Mouse (Mus musculus): ENCODE results near the gene Nudt13. TPM values are rescaled to one million over a fixed set of nuclear protein-coding genes. Genes with fewer than 3 reads are reported as not detected.

The Nudt13 gene
- polyA plus RNA-seq, 1 experiment from 2014 or later, result 9.8 TPM

DNA sequence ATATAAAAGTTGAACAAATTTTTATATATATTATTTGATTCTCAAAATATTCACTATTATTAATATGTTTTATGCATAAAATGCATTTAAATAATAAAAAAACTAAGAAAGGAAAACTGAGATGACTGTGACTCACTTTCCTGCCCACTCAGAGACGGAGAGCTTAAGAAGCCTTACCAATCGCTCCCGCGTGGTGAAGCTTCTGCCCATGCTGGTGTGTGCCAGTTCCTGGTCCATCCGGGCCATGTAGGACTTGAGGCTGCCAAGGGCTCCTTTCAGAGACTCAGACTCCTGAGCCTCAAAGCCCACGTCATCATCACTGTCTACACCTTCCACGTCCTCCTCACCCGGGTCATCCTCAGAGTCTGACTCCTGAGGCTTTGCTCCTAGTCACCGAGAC is 29.7 kb downstream of the Nudt13 start:
- no peak overlapping the region for H3K27ac ChIP-seq (ENCODE audit: low read depth, low read length)
- H3K27me3 ChIP-seq (ENCODE audit: control insufficient read depth, insufficient read depth, low read length), result no peaks in the 10 kb centered on the region
- WGBS (ENCODE audit: insufficient replicate concordance), result 91% methylated on average over 9 of the region's 9 CpGs
- no peak overlapping the region for H3K4me3 ChIP-seq (ENCODE audit: low read depth, low read length)
- no peaks in the 10 kb centered on the region for H3K4me1 ChIP-seq (ENCODE audit: control insufficient read depth, insufficient read depth, low read length)
- no peak overlapping the region for H3K4me2 ChIP-seq
- no peak for ATAC-seq (replicated peaks; ENCODE audit: insufficient number of reproducible peaks, low FRiP score, low TSS enrichment)
- no peaks in the 10 kb centered on the region for H3K9me3 ChIP-seq (replicated peaks; ENCODE audit: control insufficient read depth, low read length)
- H3K36me3 ChIP-seq (ENCODE audit: control insufficient read depth, insufficient read depth, low read length), result peaks cover 16% of the 10 kb centered on the region
- H3K9ac ChIP-seq (ENCODE audit: low read depth, low read length), result no peak overlapping the region

GRCm38 (mm10) chr14:20328474-20328873 is 34.0 kb downstream of the Nudt13 start:
- Histone ChIP-seq H3K4me3 (ENCODE audit: low read depth, low read length) (no peak overlapping the region), H3K27me3 (ENCODE audit: control insufficient read depth, insufficient read depth, low read length) (no peaks in the 10 kb centered on the region), H3K4me1 (ENCODE audit: control insufficient read depth, insufficient read depth, low read length) (no peaks in the 10 kb centered on the region), H3K27ac (ENCODE audit: low read depth, low read length) (no peak overlapping the region), H3K9me3 (replicated peaks; ENCODE audit: control insufficient read depth, low read length) (no peaks in the 10 kb centered on the region), H3K9ac (ENCODE audit: low read depth, low read length) (no peak overlapping the region), H3K36me3 (ENCODE audit: control insufficient read depth, insufficient read depth, low read length) (peaks cover 14% of the 10 kb centered on the region), H3K4me2 (no peak overlapping the region)
- WGBS (ENCODE audit: insufficient replicate concordance), result 68% methylated on average over 9 of the region's 9 CpGs
- no peak for ATAC-seq (replicated peaks; ENCODE audit: insufficient number of reproducible peaks, low FRiP score, low TSS enrichment)

DNA sequence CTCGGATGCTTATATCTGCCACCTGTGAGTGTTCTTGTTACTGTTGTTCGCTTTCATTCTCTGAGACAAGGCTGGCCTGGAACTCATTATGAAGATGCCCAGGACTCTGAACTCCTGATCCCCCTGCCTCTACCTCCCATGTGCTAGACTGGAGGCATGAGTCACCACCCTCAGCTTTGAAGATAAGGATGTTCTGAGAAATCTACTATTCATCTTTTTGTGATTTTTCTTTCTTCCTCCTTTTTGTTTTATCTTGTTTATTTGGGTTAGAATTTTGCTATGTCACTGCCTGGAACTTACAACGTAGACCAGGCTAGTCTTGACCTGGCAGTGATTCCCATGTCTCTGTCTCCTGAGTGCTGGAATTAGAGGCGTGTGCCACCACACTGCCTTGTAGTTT is 36.8 kb downstream of the Nudt13 start:
- no peaks in the 10 kb centered on the region for H3K9me3 ChIP-seq (replicated peaks; ENCODE audit: control insufficient read depth, low read length)
- no peak overlapping the region for H3K27ac ChIP-seq (ENCODE audit: low read depth, low read length)
- no peaks in the 10 kb centered on the region for H3K4me1 ChIP-seq (ENCODE audit: control insufficient read depth, insufficient read depth, low read length)
- ATAC-seq (replicated peaks; ENCODE audit: insufficient number of reproducible peaks, low FRiP score, low TSS enrichment), result no peak
- H3K4me3 ChIP-seq (ENCODE audit: low read depth, low read length), result no peak overlapping the region
- H3K4me2 ChIP-seq, result no peak overlapping the region
- no peaks in the 10 kb centered on the region for H3K27me3 ChIP-seq (ENCODE audit: control insufficient read depth, insufficient read depth, low read length)
- WGBS (ENCODE audit: insufficient replicate concordance), result 82% methylated on average over 4 of the region's 4 CpGs
- no peak overlapping the region for H3K9ac ChIP-seq (ENCODE audit: low read depth, low read length)
- peaks cover 23% of the 10 kb centered on the region for H3K36me3 ChIP-seq (ENCODE audit: control insufficient read depth, insufficient read depth, low read length)

- WGBS (ENCODE audit: insufficient replicate concordance), result 91% methylated on average over 5 of the region's 5 CpGs
- ATAC-seq (replicated peaks; ENCODE audit: insufficient number of reproducible peaks, low FRiP score, low TSS enrichment), result no peak
- Histone ChIP-seq H3K27me3 (ENCODE audit: control insufficient read depth, insufficient read depth, low read length) (no peaks in the 10 kb centered on the region), H3K4me1 (ENCODE audit: control insufficient read depth, insufficient read depth, low read length) (no peaks in the 10 kb centered on the region), H3K4me3 (ENCODE audit: low read depth, low read length) (no peak overlapping the region), H3K9me3 (replicated peaks; ENCODE audit: control insufficient read depth, low read length) (no peaks in the 10 kb centered on the region), H3K9ac (ENCODE audit: low read depth, low read length) (no peak overlapping the region), H3K36me3 (ENCODE audit: control insufficient read depth, insufficient read depth, low read length) (peaks cover 12% of the 10 kb centered on the region), H3K27ac (ENCODE audit: low read depth, low read length) (no peak overlapping the region), H3K4me2 (no peak overlapping the region)
These were observed 44.9 kb downstream of the Nudt13 start for GRCm38 (mm10) chr14:20339415-20339814.

DNA sequence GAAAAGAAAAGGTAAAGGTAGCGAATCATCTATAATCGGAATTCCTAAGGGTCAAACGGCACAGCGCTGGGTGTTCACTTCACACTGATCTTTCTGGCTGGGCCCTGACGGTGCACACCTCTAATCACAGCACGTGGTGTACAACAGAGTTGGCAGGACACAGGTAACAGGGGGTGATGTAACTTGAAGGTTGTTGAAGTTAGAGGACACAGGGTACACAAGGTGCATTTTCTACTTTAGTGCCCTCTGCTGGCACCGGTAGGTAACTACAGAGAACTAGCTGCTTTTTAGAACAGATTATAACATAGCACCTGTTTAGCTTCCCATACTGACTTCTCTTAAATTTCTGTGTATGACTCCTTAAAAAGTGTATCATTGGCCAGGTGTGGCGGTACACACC is 45.7 kb downstream of the Nudt13 start:
- H3K27me3 ChIP-seq (ENCODE audit: control insufficient read depth, insufficient read depth, low read length), result no peaks in the 10 kb centered on the region
- H3K4me2 ChIP-seq, result no peak overlapping the region
- no peaks in the 10 kb centered on the region for H3K4me1 ChIP-seq (ENCODE audit: control insufficient read depth, insufficient read depth, low read length)
- no peak overlapping the region for H3K9ac ChIP-seq (ENCODE audit: low read depth, low read length)
- no peak overlapping the region for H3K27ac ChIP-seq (ENCODE audit: low read depth, low read length)
- WGBS (ENCODE audit: insufficient replicate concordance), result 82% methylated on average over 8 of the region's 8 CpGs
- H3K36me3 ChIP-seq (ENCODE audit: control insufficient read depth, insufficient read depth, low read length), result peaks cover 12% of the 10 kb centered on the region
- no peaks in the 10 kb centered on the region for H3K9me3 ChIP-seq (replicated peaks; ENCODE audit: control insufficient read depth, low read length)
- H3K4me3 ChIP-seq (ENCODE audit: low read depth, low read length), result no peak overlapping the region
- no peak for ATAC-seq (replicated peaks; ENCODE audit: insufficient number of reproducible peaks, low FRiP score, low TSS enrichment)

- no peak overlapping the region for H3K4me2 ChIP-seq
- 75% methylated on average over 7 of the region's 7 CpGs for WGBS (ENCODE audit: insufficient replicate concordance)
- H3K4me1 ChIP-seq (ENCODE audit: control insufficient read depth, insufficient read depth, low read length), result no peaks in the 10 kb centered on the region
- no peaks in the 10 kb centered on the region for H3K27me3 ChIP-seq (ENCODE audit: control insufficient read depth, insufficient read depth, low read length)
- H3K9ac ChIP-seq (ENCODE audit: low read depth, low read length), result no peak overlapping the region
- H3K9me3 ChIP-seq (replicated peaks; ENCODE audit: control insufficient read depth, low read length), result no peaks in the 10 kb centered on the region
- H3K27ac ChIP-seq (ENCODE audit: low read depth, low read length), result no peak overlapping the region
- peaks cover 8% of the 10 kb centered on the region for H3K36me3 ChIP-seq (ENCODE audit: control insufficient read depth, insufficient read depth, low read length)
- ATAC-seq (replicated peaks; ENCODE audit: insufficient number of reproducible peaks, low FRiP score, low TSS enrichment), result no peak
- no peak overlapping the region for H3K4me3 ChIP-seq (ENCODE audit: low read depth, low read length)
These were observed 46.4 kb downstream of the Nudt13 start for GRCm38 (mm10) chr14:20340866-20341265.

GRCm38 (mm10) chr14:20345885-20346284 is 51.4 kb downstream of the Nudt13 start:
- no peak overlapping the region for H3K27ac ChIP-seq (ENCODE audit: low read depth, low read length)
- H3K9ac ChIP-seq (ENCODE audit: low read depth, low read length), result no peak overlapping the region
- WGBS (ENCODE audit: insufficient replicate concordance), result 92% methylated on average over 9 of the region's 9 CpGs
- H3K4me3 ChIP-seq (ENCODE audit: low read depth, low read length), result no peak overlapping the region
- no peak for ATAC-seq (replicated peaks; ENCODE audit: insufficient number of reproducible peaks, low FRiP score, low TSS enrichment)
- H3K4me2 ChIP-seq, result no peak overlapping the region
- no peaks in the 10 kb centered on the region for H3K9me3 ChIP-seq (replicated peaks; ENCODE audit: control insufficient read depth, low read length)
- H3K36me3 ChIP-seq (ENCODE audit: control insufficient read depth, insufficient read depth, low read length), result peaks cover 5% of the 10 kb centered on the region; the same call in 1 of the 2 replicates
- peaks cover 11% of the 10 kb centered on the region for H3K4me1 ChIP-seq (ENCODE audit: control insufficient read depth, insufficient read depth, low read length)
- H3K27me3 ChIP-seq (ENCODE audit: control insufficient read depth, insufficient read depth, low read length), result no peaks in the 10 kb centered on the region

DNA sequence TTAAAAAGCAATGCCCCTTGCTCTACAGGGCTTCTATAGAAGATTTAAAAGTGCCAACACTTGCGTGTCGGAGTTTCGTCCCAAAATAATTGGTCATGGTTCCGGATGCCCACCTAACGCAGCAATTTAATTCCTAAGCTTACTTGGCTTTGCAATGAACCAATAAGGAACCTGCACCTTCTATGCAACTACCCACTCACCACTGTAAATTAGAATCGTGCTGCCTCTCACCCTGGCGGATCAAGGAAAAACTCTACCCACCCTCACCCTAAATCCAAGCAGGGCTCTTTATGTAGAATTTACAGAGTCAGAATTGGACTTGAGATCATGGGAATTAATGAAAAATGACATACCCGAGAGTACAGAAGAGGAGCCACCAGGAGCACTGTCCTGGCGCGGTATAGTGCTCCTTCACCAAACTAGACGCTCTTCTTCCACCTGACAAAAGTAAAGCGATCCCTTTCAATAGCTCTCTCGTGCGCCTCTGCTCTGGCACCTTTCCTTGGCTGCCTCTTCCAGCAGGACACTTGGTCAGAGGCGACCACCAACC is 53.0 kb downstream of the Nudt13 start:
- Histone ChIP-seq H3K4me3 (ENCODE audit: low read depth, low read length) (peak overlapping the region; percentile 64), H3K27ac (ENCODE audit: low read depth, low read length) (peak overlapping the region; percentile 88), H3K4me1 (ENCODE audit: control insufficient read depth, insufficient read depth, low read length) (peaks cover 11% of the 10 kb centered on the region), H3K27me3 (ENCODE audit: control insufficient read depth, insufficient read depth, low read length) (no peaks in the 10 kb centered on the region), H3K36me3 (ENCODE audit: control insufficient read depth, insufficient read depth, low read length) (peaks cover 3% of the 10 kb centered on the region; the same call in 1 of the 2 replicates), H3K9ac (ENCODE audit: low read depth, low read length) (peak overlapping the region; percentile 87), H3K4me2 (peak overlapping the region; percentile 74), H3K9me3 (replicated peaks; ENCODE audit: control insufficient read depth, low read length) (no peaks in the 10 kb centered on the region)
- ATAC-seq (replicated peaks; ENCODE audit: insufficient number of reproducible peaks, low FRiP score, low TSS enrichment), result peak; percentile 58; the same call in 1 of the 2 replicates
- 4% methylated on average over 15 of the region's 15 CpGs for WGBS (ENCODE audit: insufficient replicate concordance)

DNA sequence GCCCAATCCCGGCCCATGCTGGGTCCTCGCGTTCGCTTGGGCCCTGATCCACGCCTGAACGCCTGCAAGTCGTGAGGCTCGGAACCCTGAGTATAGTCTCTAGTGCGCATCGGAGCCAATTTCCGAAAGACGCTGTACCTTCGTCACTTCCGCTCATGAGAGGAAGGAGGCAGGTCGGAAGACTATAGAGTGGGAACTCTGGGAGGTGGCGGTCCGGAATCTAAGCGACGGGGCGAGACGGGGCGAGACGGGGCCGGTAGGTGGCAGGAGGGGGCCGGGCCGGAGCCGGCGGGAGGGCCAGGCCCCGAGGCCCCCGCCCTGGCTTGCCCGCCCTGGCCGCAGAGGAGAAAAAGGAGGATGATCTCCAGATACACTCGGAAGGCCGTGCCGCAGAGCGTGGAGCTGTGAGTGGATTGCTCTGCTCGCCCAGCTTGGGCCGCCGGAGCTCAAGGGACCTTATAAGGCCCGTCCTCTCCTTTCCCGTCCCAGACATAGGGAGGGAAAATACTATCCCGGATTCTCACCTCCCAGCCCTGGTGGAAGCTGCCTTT is 53.6 kb downstream of the Nudt13 start, which contains the start of the genes Ecd and Fam149b:
Ecd (minus strand) TSS at position 131 of the 551 bp plus-strand sequence.
Fam149b (plus strand) TSS at position 172 of the 551 bp plus-strand sequence.
- H3K36me3 ChIP-seq (ENCODE audit: control insufficient read depth, insufficient read depth, low read length), result peaks cover 4% of the 10 kb centered on the region; the same call in 1 of the 2 replicates
- H3K9me3 ChIP-seq (replicated peaks; ENCODE audit: control insufficient read depth, low read length), result no peaks in the 10 kb centered on the region
- peaks cover 11% of the 10 kb centered on the region for H3K4me1 ChIP-seq (ENCODE audit: control insufficient read depth, insufficient read depth, low read length)
- peak; percentile 97 for ATAC-seq (replicated peaks; ENCODE audit: insufficient number of reproducible peaks, low FRiP score, low TSS enrichment)
- no peaks in the 10 kb centered on the region for H3K27me3 ChIP-seq (ENCODE audit: control insufficient read depth, insufficient read depth, low read length)
- peak within 1 kb of the TSS; percentile 64 for H3K4me3 ChIP-seq (ENCODE audit: low read depth, low read length)
- H3K9ac ChIP-seq (ENCODE audit: low read depth, low read length), result peak within 1 kb of the TSS; percentile 87
- H3K27ac ChIP-seq (ENCODE audit: low read depth, low read length), result peak within 1 kb of the TSS; percentile 88
- H3K4me2 ChIP-seq, result peak within 1 kb of the TSS; percentile 85
- WGBS (ENCODE audit: insufficient replicate concordance), result under 1% methylated on average over 41 of the region's 42 CpGs
